Mouse (Mus musculus): ENCODE results near the gene Nedd8. TPM values are rescaled to one million over a fixed set of nuclear protein-coding genes. Genes with fewer than 3 reads are reported as not detected.

Gene Nedd8
- 318 and 335 TPM in 2 replicates for polyA plus RNA-seq (2012; ENCODE audit: insufficient read depth, insufficient read length, missing spikeins)

- Histone ChIP-seq H3K4me3 (ENCODE audit: insufficient read depth, low read length) (peak within 1 kb of the TSS; percentile 91), H3K4me1 (ENCODE audit: control insufficient read depth, insufficient read depth, low read length) (peaks cover 15% of the 10 kb centered on the region), H3K27ac (ENCODE audit: insufficient read depth, low read depth, low read length) (peak within 1 kb of the TSS; percentile 92)
- TF ChIP-seq POLR2A (IDR thresholded peaks at IDR 0.05; ENCODE audit: borderline replicate concordance, low read depth, low read length) (no peak), CTCF (IDR thresholded peaks at IDR 0.05; ENCODE audit: low read depth, low read length) (no peak)
Observed at GRCm38 (mm10) chr14:55671833-55672740, at the start of gene Nedd8, which contains the start of gene Gmpr2. TSS of gene Nedd8 (minus strand) at chr14:55672124. TSS of gene Gmpr2 (plus strand) at chr14:55671941.

- TF ChIP-seq CTCF (IDR thresholded peaks at IDR 0.05; ENCODE audit: low read depth, low read length) (no peak), POLR2A (IDR thresholded peaks at IDR 0.05; ENCODE audit: borderline replicate concordance, low read depth, low read length) (no peak)
- H3K27ac ChIP-seq (ENCODE audit: insufficient read depth, low read depth, low read length): no peak overlapping the region
- H3K4me3 ChIP-seq (ENCODE audit: insufficient read depth, low read length): peak overlapping the region; percentile 76
- H3K4me1 ChIP-seq (ENCODE audit: control insufficient read depth, insufficient read depth, low read length): peaks cover 17% of the 10 kb centered on the region
Observed at GRCm38 (mm10) chr14:55721076-55721475, 49.2 kb upstream of the Nedd8 start.

DNA sequence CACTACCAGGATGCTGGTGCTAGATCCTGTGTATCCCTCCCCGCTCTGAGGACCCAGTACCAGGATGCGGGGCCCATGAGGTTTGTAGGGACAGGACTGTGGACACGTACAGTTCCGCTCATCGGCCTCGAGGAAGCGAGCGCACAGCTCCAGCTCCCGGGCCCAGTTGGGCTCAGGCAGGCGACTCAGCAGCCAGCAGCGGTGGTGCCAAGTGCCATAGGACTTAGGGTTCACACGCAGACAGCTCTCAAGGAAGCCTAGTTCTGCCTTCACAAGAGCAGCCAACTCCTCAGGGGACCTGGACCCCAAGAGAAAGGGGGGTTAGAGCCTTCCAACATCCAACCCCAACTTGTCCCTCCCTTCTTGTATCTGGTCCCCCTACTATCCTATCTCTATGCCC is 48.7 kb upstream of the Nedd8 start:
- Histone ChIP-seq H3K4me1 (ENCODE audit: control insufficient read depth, insufficient read depth, low read length) (peaks cover 17% of the 10 kb centered on the region), H3K4me3 (ENCODE audit: insufficient read depth, low read length) (no peak overlapping the region), H3K27ac (ENCODE audit: insufficient read depth, low read depth, low read length) (no peak overlapping the region)
- TF ChIP-seq POLR2A (IDR thresholded peaks at IDR 0.05; ENCODE audit: borderline replicate concordance, low read depth, low read length) (no peak), CTCF (IDR thresholded peaks at IDR 0.05; ENCODE audit: low read depth, low read length) (no peak)

DNA sequence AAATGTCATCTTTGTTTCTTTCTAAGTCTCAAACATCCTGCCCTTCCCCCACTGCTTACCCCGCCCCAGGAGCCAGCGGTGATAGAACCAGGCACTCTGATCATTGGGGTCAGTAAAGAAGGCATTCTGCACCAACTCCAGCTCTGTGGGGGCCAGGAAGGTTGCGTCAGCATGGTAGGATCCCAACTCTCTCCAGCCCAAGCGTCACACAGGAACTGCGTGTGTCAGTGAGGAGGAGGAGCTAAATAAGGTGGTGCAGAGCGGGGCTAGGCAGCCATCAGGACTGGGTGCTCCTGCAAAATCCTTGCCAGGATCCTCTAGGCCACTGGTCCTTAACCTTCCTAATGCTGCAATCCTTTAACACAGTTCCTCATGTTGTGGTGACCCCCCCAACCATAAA is 47.8 kb upstream of the Nedd8 start:
- TF ChIP-seq POLR2A (IDR thresholded peaks at IDR 0.05; ENCODE audit: borderline replicate concordance, low read depth, low read length): no peak
- TF ChIP-seq CTCF (IDR thresholded peaks at IDR 0.05; ENCODE audit: low read depth, low read length): no peak
- H3K4me1 ChIP-seq (ENCODE audit: control insufficient read depth, insufficient read depth, low read length): peaks cover 13% of the 10 kb centered on the region
- H3K27ac ChIP-seq (ENCODE audit: insufficient read depth, low read depth, low read length): no peak overlapping the region
- H3K4me3 ChIP-seq (ENCODE audit: insufficient read depth, low read length): no peak overlapping the region

DNA sequence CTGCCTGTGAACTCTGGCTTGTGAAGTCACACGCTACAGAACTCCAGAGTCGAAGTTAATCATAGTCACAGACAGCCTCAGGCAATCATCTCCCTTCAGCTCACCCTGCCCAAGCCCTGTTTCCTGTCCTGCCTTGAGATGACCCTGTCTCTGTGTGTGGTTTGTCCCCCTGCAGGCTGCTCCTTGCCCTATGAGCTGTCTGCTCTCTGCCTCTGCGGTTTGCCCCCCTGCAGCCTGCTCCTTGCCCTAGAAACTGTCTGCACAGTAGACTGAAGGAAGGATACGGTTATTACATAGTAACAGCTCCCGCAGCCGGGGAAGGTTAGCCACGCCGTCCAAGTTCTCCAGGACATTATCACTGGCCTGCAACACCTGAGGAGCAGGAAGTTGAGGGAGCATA is 45.0 kb upstream of the Nedd8 start:
- Histone ChIP-seq H3K27ac (ENCODE audit: insufficient read depth, low read depth, low read length) (no peak overlapping the region), H3K4me3 (ENCODE audit: insufficient read depth, low read length) (no peak overlapping the region), H3K4me1 (ENCODE audit: control insufficient read depth, insufficient read depth, low read length) (peaks cover 13% of the 10 kb centered on the region)
- TF ChIP-seq POLR2A (IDR thresholded peaks at IDR 0.05; ENCODE audit: borderline replicate concordance, low read depth, low read length) (no peak), CTCF (IDR thresholded peaks at IDR 0.05; ENCODE audit: low read depth, low read length) (no peak)

- Histone ChIP-seq H3K27ac (ENCODE audit: insufficient read depth, low read depth, low read length) (no peak overlapping the region), H3K4me3 (ENCODE audit: insufficient read depth, low read length) (no peak overlapping the region), H3K4me1 (ENCODE audit: control insufficient read depth, insufficient read depth, low read length) (peaks cover 13% of the 10 kb centered on the region)
- TF ChIP-seq POLR2A (IDR thresholded peaks at IDR 0.05; ENCODE audit: borderline replicate concordance, low read depth, low read length) (no peak), CTCF (IDR thresholded peaks at IDR 0.05; ENCODE audit: low read depth, low read length) (no peak)
Observed at GRCm38 (mm10) chr14:55716271-55716670, 44.3 kb upstream of the Nedd8 start.

- Histone ChIP-seq H3K4me3 (ENCODE audit: insufficient read depth, low read length) (no peak overlapping the region), H3K4me1 (ENCODE audit: control insufficient read depth, insufficient read depth, low read length) (peaks cover 11% of the 10 kb centered on the region), H3K27ac (ENCODE audit: insufficient read depth, low read depth, low read length) (no peak overlapping the region)
- TF ChIP-seq POLR2A (IDR thresholded peaks at IDR 0.05; ENCODE audit: borderline replicate concordance, low read depth, low read length): no peak
- no peak for TF ChIP-seq CTCF (IDR thresholded peaks at IDR 0.05; ENCODE audit: low read depth, low read length)
Observed at GRCm38 (mm10) chr14:55714893-55715292, 43.0 kb upstream of the Nedd8 start.

DNA sequence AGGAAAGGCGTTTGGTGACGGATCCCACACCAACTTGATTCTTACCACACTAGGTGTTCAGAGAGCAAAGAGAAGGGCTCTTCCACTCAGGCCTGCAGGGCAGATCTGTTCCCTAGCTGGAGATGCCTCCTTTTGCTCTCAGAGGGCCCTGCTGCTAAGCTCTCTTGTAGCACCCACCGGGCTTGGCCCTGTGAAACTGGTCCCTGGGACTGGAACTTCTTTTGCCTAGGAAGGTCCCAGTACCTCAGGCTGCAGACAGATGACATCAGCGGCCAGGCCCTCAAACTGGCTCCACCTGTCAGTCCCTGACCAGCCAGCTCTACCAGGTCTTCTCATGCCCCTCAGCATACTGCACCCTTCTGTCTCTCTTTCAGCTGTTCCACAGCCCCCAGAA is 41.8 kb upstream of the Nedd8 start, which contains the start of gene Tgm1:
Gene Tgm1 (minus strand): TSS at position 198 of the 394 bp plus-strand sequence.
- H3K4me3 ChIP-seq (ENCODE audit: insufficient read depth, low read length): peak within 1 kb of the TSS; percentile 25
- H3K4me1 ChIP-seq (ENCODE audit: control insufficient read depth, insufficient read depth, low read length): peaks cover 11% of the 10 kb centered on the region
- H3K27ac ChIP-seq (ENCODE audit: insufficient read depth, low read depth, low read length): no peak within 1 kb of the TSS
- TF ChIP-seq CTCF (IDR thresholded peaks at IDR 0.05; ENCODE audit: low read depth, low read length) (no peak), POLR2A (IDR thresholded peaks at IDR 0.05; ENCODE audit: borderline replicate concordance, low read depth, low read length) (no peak)

DNA sequence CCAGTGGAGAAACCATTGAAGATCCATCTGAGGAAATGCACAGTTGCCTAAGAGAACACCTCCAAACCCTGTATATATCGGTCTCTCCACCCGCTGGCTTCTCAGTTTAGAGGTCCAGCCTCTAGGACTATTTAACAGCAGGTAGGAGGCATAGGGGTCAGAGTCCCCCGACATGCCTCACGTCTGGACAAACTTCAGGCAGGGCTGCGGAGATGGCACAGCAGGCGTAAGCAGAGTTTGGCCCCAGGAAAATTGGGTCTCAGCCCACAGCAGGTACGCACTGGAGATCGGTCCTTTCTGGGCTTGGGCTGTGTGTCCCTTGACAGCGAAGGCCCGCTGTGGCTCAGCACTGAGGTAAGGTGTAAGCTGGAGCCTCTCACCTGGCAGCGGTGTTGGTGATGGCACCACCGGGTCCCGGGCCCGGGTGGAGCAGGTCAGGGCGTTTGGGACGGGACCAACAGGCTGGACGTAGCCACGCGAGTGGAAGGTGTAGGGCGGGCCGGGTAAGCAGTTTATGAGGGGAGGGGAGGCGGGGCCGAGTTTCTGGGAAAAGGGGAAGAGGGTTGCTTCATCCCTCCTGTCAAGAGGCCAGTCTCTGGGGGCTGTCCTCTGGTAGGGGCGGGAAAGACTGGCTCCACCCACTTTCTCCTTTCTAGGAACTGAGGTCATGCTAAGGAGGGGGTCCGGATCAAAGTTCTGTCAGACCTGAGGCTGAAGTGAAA is 41.2 kb upstream of the Nedd8 start:
- Histone ChIP-seq H3K4me3 (ENCODE audit: insufficient read depth, low read length) (peak overlapping the region; percentile 25), H3K4me1 (ENCODE audit: control insufficient read depth, insufficient read depth, low read length) (peaks cover 11% of the 10 kb centered on the region), H3K27ac (ENCODE audit: insufficient read depth, low read depth, low read length) (no peak overlapping the region)
- TF ChIP-seq CTCF (IDR thresholded peaks at IDR 0.05; ENCODE audit: low read depth, low read length): no peak
- TF ChIP-seq POLR2A (IDR thresholded peaks at IDR 0.05; ENCODE audit: borderline replicate concordance, low read depth, low read length): no peak
